Mouse (Mus musculus) hindbrain, embryonic 12.5 days (tissue): ENCODE data around the gene C1qa. TPM values are rescaled to one million over a fixed set of nuclear protein-coding genes. Genes with fewer than 3 reads are reported as not detected.

ENCODE experiments used
- ATAC-seq: fragments of 200-750 bp; cut with Nextera tagmentation; 2 replicates; pipeline ENCODE4 v1.8.0; 2017; ENCODE audit warnings: moderate TSS enrichment; ENCODE audit not compliant: low FRiP score
- H3K27ac ChIP-seq: fragments of 300-500 bp; sonication (generic); 2 replicates; pipeline ENCODE4 v1.5.1; 2016; ENCODE audit warnings: mild to moderate bottlenecking
- H3K27me3 ChIP-seq: fragments of 300-500 bp; sonication (generic); 2 replicates; pipeline ENCODE4 v1.6.1; 2016; ENCODE audit warnings: mild to moderate bottlenecking
- H3K36me3 ChIP-seq: fragments of 300-500 bp; sonication (generic); 2 replicates; pipeline ENCODE4 v1.6.1; 2016; ENCODE audit warnings: mild to moderate bottlenecking
- H3K4me1 ChIP-seq: fragments of 300-500 bp; sonication (generic); 2 replicates; pipeline ENCODE4 v1.6.1; 2016
- H3K4me2 ChIP-seq: fragments of 300-500 bp; sonication (generic); replicated peaks from 2 replicates; pipeline ENCODE4 v1.6.1; 2016; ENCODE audit warnings: mild to moderate bottlenecking
- H3K4me3 ChIP-seq: fragments of 300-500 bp; sonication (generic); 2 replicates; pipeline ENCODE4 v1.5.1; 2016; ENCODE audit warnings: mild to moderate bottlenecking
- H3K9ac ChIP-seq: fragments of 300-500 bp; sonication (generic); 2 replicates; pipeline ENCODE4 v1.6.1; 2016; ENCODE audit warnings: mild to moderate bottlenecking, moderate library complexity
- H3K9me3 ChIP-seq: fragments of 300-500 bp; sonication (generic); replicated peaks from 2 replicates; pipeline ENCODE4 v1.6.1; 2016; ENCODE audit warnings: mild to moderate bottlenecking
- WGBS: fragments of 180-500 bp; shearing (Covaris S2); methylation state at CpG from one replicate; pipeline ENCODE4 v1.1.7; 2016; 5-methylcytosine and 5-hydroxymethylcytosine counted together
- polyA plus RNA-seq: library from polyadenylated mRNA; unstranded; fragments of >200 nt; fragmentation: Nextera tagmentation; extraction: Ambion mirVana; gene quantifications from 2 replicates; pipeline ENCODE4 v1.2.1, GENCODE M21; 2016

The C1qa gene
- polyA plus RNA-seq, 1 experiment from 2014 or later = 14.6 TPM

GRCm38 (mm10) chr4:136896461-136896860, 2.1 kb downstream of the C1qa start:
- Histone ChIP-seq H3K36me3 (no peaks in the 10 kb centered on the region), H3K27ac (no peak overlapping the region), H3K27me3 (peaks cover 60% of the 10 kb centered on the region), H3K9me3 (no peaks in the 10 kb centered on the region), H3K4me2 (no peak overlapping the region), H3K4me1 (peaks cover 11% of the 10 kb centered on the region), H3K4me3 (no peak overlapping the region), H3K9ac (no peak overlapping the region)
- WGBS = 36% methylated on average over 10 of the region's 10 CpGs
- no peak for ATAC-seq

GRCm38 (mm10) chr4:136895861-136896260, 2.7 kb downstream of the C1qa start:
- peaks cover 11% of the 10 kb centered on the region for H3K4me1 ChIP-seq
- peak overlapping the region; percentile 31; the same call in 1 of the 2 replicates for H3K4me2 ChIP-seq
- H3K4me3 ChIP-seq = 0 out of 2 replicates have a peak overlapping the region, but pooled peaks have one; percentile 1
- no peaks in the 10 kb centered on the region for H3K36me3 ChIP-seq
- H3K9me3 ChIP-seq = no peaks in the 10 kb centered on the region
- H3K9ac ChIP-seq = no peak overlapping the region
- no peak overlapping the region for H3K27ac ChIP-seq
- peaks cover 63% of the 10 kb centered on the region for H3K27me3 ChIP-seq
- ATAC-seq = no peak
- 6% methylated on average over 15 of the region's 15 CpGs for WGBS

- WGBS = 72% methylated on average over 4 of the region's 4 CpGs
- no peak overlapping the region for H3K4me3 ChIP-seq
- no peak overlapping the region for H3K4me2 ChIP-seq
- no peaks in the 10 kb centered on the region for H3K36me3 ChIP-seq
- peaks cover 68% of the 10 kb centered on the region for H3K27me3 ChIP-seq
- H3K4me1 ChIP-seq = peaks cover 11% of the 10 kb centered on the region
- H3K9ac ChIP-seq = no peak overlapping the region
- ATAC-seq = 0 out of 2 replicates have a peak, but pooled peaks have one; percentile 5
- H3K27ac ChIP-seq = no peak overlapping the region
- no peaks in the 10 kb centered on the region for H3K9me3 ChIP-seq
Measured at GRCm38 (mm10) chr4:136894821-136895220, 3.8 kb downstream of the C1qa start.

GRCm38 (mm10) chr4:136893691-136894543, 4.7 kb downstream of the C1qa start:
- Histone ChIP-seq H3K27ac (no peak overlapping the region), H3K9me3 (no peaks in the 10 kb centered on the region), H3K36me3 (no peaks in the 10 kb centered on the region), H3K4me1 (peaks cover 11% of the 10 kb centered on the region), H3K4me2 (no peak overlapping the region), H3K27me3 (peaks cover 68% of the 10 kb centered on the region), H3K4me3 (no peak overlapping the region), H3K9ac (no peak overlapping the region)
- WGBS = 8% methylated on average over 9 of the region's 9 CpGs
- ATAC-seq = peak; percentile 62

- no peak within 1 kb of the TSS for H3K27ac ChIP-seq
- no peaks in the 10 kb centered on the region for H3K9me3 ChIP-seq
- peaks cover 68% of the 10 kb centered on the region for H3K27me3 ChIP-seq
- H3K36me3 ChIP-seq = no peaks in the 10 kb centered on the region
- peaks cover 11% of the 10 kb centered on the region for H3K4me1 ChIP-seq
- no peak within 1 kb of the TSS for H3K4me2 ChIP-seq
- H3K9ac ChIP-seq = peak within 1 kb of the TSS; percentile 9; the same call in 1 of the 2 replicates
- ATAC-seq = no peak
- no peak within 1 kb of the TSS for H3K4me3 ChIP-seq
- WGBS = 59% methylated on average over 5 of the region's 5 CpGs
Measured at GRCm38 (mm10) chr4:136892811-136893210, 5.8 kb downstream of the C1qa start, which contains the start of gene C1qc. Gene C1qc (minus strand): TSS chr4:136893065.

- peaks cover 11% of the 10 kb centered on the region for H3K4me1 ChIP-seq
- H3K27me3 ChIP-seq = peaks cover 64% of the 10 kb centered on the region
- H3K4me2 ChIP-seq = no peak overlapping the region
- H3K9me3 ChIP-seq = no peaks in the 10 kb centered on the region
- no peaks in the 10 kb centered on the region for H3K36me3 ChIP-seq
- WGBS = 68% methylated on average over 7 of the region's 7 CpGs
- peak overlapping the region; percentile 9; the same call in 1 of the 2 replicates for H3K9ac ChIP-seq
- no peak overlapping the region for H3K27ac ChIP-seq
- H3K4me3 ChIP-seq = no peak overlapping the region
- no peak for ATAC-seq
Measured at GRCm38 (mm10) chr4:136892371-136892770, 6.2 kb downstream of the C1qa start.

GRCm38 (mm10) chr4:136891115-136891514, 7.5 kb downstream of the C1qa start:
- Histone ChIP-seq H3K4me1 (peaks cover 15% of the 10 kb centered on the region), H3K9ac (no peak overlapping the region), H3K27me3 (peaks cover 52% of the 10 kb centered on the region), H3K4me3 (no peak overlapping the region), H3K27ac (no peak overlapping the region), H3K36me3 (no peaks in the 10 kb centered on the region), H3K9me3 (no peaks in the 10 kb centered on the region), H3K4me2 (no peak overlapping the region)
- ATAC-seq = no peak
- 86% methylated on average over 4 of the region's 4 CpGs for WGBS

- no peak overlapping the region for H3K9ac ChIP-seq
- H3K27me3 ChIP-seq = peaks cover 43% of the 10 kb centered on the region
- no peak for ATAC-seq
- no peaks in the 10 kb centered on the region for H3K9me3 ChIP-seq
- peaks cover 15% of the 10 kb centered on the region; the same call in 1 of the 2 replicates for H3K4me1 ChIP-seq
- H3K27ac ChIP-seq = no peak overlapping the region
- no peak overlapping the region for H3K4me3 ChIP-seq
- 82% methylated on average over 15 of the region's 15 CpGs for WGBS
- H3K36me3 ChIP-seq = no peaks in the 10 kb centered on the region
- H3K4me2 ChIP-seq = no peak overlapping the region
Measured at GRCm38 (mm10) chr4:136889981-136890380, 8.6 kb downstream of the C1qa start.

GRCm38 (mm10) chr4:136887714-136888113, 10.9 kb downstream of the C1qa start:
- ATAC-seq = no peak
- Histone ChIP-seq H3K4me3 (no peak overlapping the region), H3K9me3 (no peaks in the 10 kb centered on the region), H3K36me3 (no peaks in the 10 kb centered on the region), H3K27ac (no peak overlapping the region), H3K4me2 (no peak overlapping the region), H3K27me3 (peaks cover 22% of the 10 kb centered on the region), H3K9ac (no peak overlapping the region), H3K4me1 (peaks cover 12% of the 10 kb centered on the region; the same call in 1 of the 2 replicates)
- 71% methylated on average over 5 of the region's 5 CpGs for WGBS

GRCm38 (mm10) chr4:136886101-136886500, 12.5 kb downstream of the C1qa start, which contains the start of gene C1qb:
Gene C1qb (minus strand): TSS chr4:136886187.
- H3K4me2 ChIP-seq = no peak within 1 kb of the TSS
- H3K27ac ChIP-seq = peak within 1 kb of the TSS; percentile 30; the same call in 1 of the 2 replicates
- 77% methylated on average over 7 of the region's 7 CpGs for WGBS
- no peak for ATAC-seq
- H3K4me3 ChIP-seq = no peak within 1 kb of the TSS
- no peaks in the 10 kb centered on the region for H3K36me3 ChIP-seq
- H3K27me3 ChIP-seq = peaks cover 10% of the 10 kb centered on the region; the same call in 1 of the 2 replicates
- H3K9me3 ChIP-seq = no peaks in the 10 kb centered on the region
- H3K9ac ChIP-seq = no peak within 1 kb of the TSS
- H3K4me1 ChIP-seq = peaks cover 12% of the 10 kb centered on the region; the same call in 1 of the 2 replicates

- H3K27me3 ChIP-seq = no peaks in the 10 kb centered on the region
- 27% methylated on average over 5 of the region's 5 CpGs for WGBS
- no peak overlapping the region for H3K27ac ChIP-seq
- no peak overlapping the region for H3K9ac ChIP-seq
- no peaks in the 10 kb centered on the region for H3K9me3 ChIP-seq
- H3K4me1 ChIP-seq = no peaks in the 10 kb centered on the region
- no peak overlapping the region for H3K4me3 ChIP-seq
- no peak overlapping the region for H3K4me2 ChIP-seq
- no peak for ATAC-seq
- H3K36me3 ChIP-seq = no peaks in the 10 kb centered on the region
Measured at GRCm38 (mm10) chr4:136878601-136879000, 20.0 kb downstream of the C1qa start.

- WGBS = 52% methylated on average over 8 of the region's 8 CpGs
Measured at GRCm38 (mm10) chr4:136878171-136878570, 20.4 kb downstream of the C1qa start.

More at GRCm38 (mm10) chr4:136878171-136878570, 20.4 kb downstream of the C1qa start:
- Histone ChIP-seq H3K4me3 (no peak overlapping the region), H3K9ac (no peak overlapping the region), H3K36me3 (no peaks in the 10 kb centered on the region), H3K4me1 (no peaks in the 10 kb centered on the region), H3K9me3 (no peaks in the 10 kb centered on the region), H3K27ac (no peak overlapping the region), H3K4me2 (no peak overlapping the region), H3K27me3 (no peaks in the 10 kb centered on the region)
- no peak for ATAC-seq
